Mouse (Mus musculus) myocyte (in vitro differentiated cells): ENCODE results near the gene Zfp14.

Experiments
- CEBPB ChIP-seq: IDR thresholded peaks from 2 replicates; pipeline ENCODE4 v1.6.1; 2011; ENCODE audit warnings: mild to moderate bottlenecking, moderate library complexity; ENCODE audit not compliant: poor library complexity, insufficient read depth, severe bottlenecking
- MAX ChIP-seq: IDR thresholded peaks from one replicate; pipeline ENCODE4 v1.6.1; 2011; ENCODE audit warnings: low read depth, mild to moderate bottlenecking, control low read depth
- MYOD1 ChIP-seq, 3 experiments: IDR thresholded peaks; one replicate each; pipeline ENCODE4 v1.6.1; 2011; ENCODE audit warnings: control low read depth in 2 of 3, low read depth in 2 of 3, mild to moderate bottlenecking in 2 of 3, moderate library complexity in 1 of 3; ENCODE audit not compliant: insufficient read length in 2 of 3, control insufficient read depth in 1 of 3
- MYOG ChIP-seq, 3 experiments: IDR thresholded peaks; one replicate each; pipeline ENCODE4 v1.6.1; 2011; ENCODE audit warnings: control low read depth in 2 of 3, low read depth in 2 of 3, mild to moderate bottlenecking in 2 of 3; ENCODE audit not compliant: insufficient read length in 2 of 3, control insufficient read depth in 1 of 3, insufficient read depth in 1 of 3
- POLR2A ChIP-seq: IDR thresholded peaks from one replicate; pipeline ENCODE4 v1.6.1; 2011; ENCODE audit warnings: low read depth, mild to moderate bottlenecking, control low read depth, moderate library complexity; ENCODE audit not compliant: insufficient read length
- POLR2AphosphoS2 ChIP-seq: IDR thresholded peaks from one replicate; pipeline ENCODE4 v1.6.1; 2011; ENCODE audit warnings: low read depth, control low read depth; ENCODE audit not compliant: insufficient read length
- TCF12 ChIP-seq: IDR thresholded peaks from one replicate; pipeline ENCODE4 v1.6.1; 2011; ENCODE audit warnings: mild to moderate bottlenecking, control low read depth; ENCODE audit not compliant: poor library complexity, insufficient read depth, severe bottlenecking
- TCF3 ChIP-seq: IDR thresholded peaks from one replicate; pipeline ENCODE4 v1.6.1; 2011; ENCODE audit warnings: low read depth, control low read depth; ENCODE audit not compliant: insufficient read length
- USF1 ChIP-seq: IDR thresholded peaks from one replicate; pipeline ENCODE4 v1.6.1; 2011; ENCODE audit warnings: low read depth, mild to moderate bottlenecking, control low read depth, moderate library complexity

DNA sequence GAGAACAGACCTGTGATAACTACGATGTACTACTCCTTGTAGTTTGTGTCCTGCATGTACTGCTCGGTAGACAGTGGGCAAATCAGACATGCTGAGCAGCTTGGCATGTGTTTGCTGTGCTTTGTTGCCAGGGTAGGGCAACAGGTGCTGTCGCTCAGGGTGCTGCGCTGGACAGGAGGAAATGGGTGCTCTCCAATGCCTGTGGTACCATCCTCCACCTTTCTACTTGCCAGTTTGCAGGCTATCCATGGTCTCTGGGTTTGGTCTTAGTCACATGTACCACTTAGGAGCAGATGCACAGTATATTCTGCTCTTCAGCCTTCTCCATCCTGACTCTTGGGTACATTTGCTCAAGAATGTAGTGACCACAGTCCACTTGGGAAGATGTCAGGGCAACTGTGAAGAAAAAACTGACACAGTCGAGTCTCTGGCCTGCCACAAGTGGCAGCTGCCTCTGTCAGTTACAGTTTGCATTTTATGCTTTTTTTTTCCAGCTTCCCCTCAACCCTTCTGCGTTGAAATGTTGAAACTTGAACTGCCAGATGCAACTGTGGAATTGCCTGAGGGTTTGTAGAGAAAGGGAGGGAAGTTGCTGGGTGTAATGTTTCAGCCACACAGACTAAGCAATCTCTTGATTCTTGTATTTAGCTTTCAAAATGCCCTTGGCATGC, 43.0 kb downstream of the Zfp14 start:
- TF ChIP-seq POLR2AphosphoS2: peak; percentile 70
- TF ChIP-seq POLR2A: peak; percentile 50
- peak; percentile 78 to 96 (median 94) for TF ChIP-seq MYOG (IDR thresholded peaks at IDR 0.05; ENCODE audit: control insufficient read depth in 1 of 3, insufficient read depth in 1 of 3, insufficient read length in 2 of 3, low read depth in 2 of 3)
- TF ChIP-seq USF1: peak; percentile 44
- peak; percentile 43; the same call in 1 of the 2 replicates for TF ChIP-seq CEBPB
- TF ChIP-seq MAX: no peak
- TF ChIP-seq TCF12: peak; percentile 76
- peak; percentile 98 to 99 (median 99) for TF ChIP-seq MYOD1 (IDR thresholded peaks at IDR 0.05; ENCODE audit: control insufficient read depth in 1 of 3, insufficient read length in 2 of 3, low read depth in 2 of 3)
- peak; percentile 76 for TF ChIP-seq TCF3
